Mouse (Mus musculus) c-Kit-positive CD71-negative TER-119-negative erythroid progenitor cells, embryonic 14.5 days (primary cell): ENCODE results near the gene Mlst8.
"Not testable (repeated sequence)": the region's sequence is repeated elsewhere in the genome, so short reads cannot be mapped to it uniquely, and the experiment has no call there.

Experiments used
- DNase-seq: peaks from one replicate; pipeline ENCODE4 v3.0.0-alpha.2; 2013; ENCODE audit warnings: low read depth

The Mlst8 gene

GRCm38 (mm10) chr17:24468636-24469246, 10.1 kb downstream of the Mlst8 start:
- no peak for DNase-seq

DNA sequence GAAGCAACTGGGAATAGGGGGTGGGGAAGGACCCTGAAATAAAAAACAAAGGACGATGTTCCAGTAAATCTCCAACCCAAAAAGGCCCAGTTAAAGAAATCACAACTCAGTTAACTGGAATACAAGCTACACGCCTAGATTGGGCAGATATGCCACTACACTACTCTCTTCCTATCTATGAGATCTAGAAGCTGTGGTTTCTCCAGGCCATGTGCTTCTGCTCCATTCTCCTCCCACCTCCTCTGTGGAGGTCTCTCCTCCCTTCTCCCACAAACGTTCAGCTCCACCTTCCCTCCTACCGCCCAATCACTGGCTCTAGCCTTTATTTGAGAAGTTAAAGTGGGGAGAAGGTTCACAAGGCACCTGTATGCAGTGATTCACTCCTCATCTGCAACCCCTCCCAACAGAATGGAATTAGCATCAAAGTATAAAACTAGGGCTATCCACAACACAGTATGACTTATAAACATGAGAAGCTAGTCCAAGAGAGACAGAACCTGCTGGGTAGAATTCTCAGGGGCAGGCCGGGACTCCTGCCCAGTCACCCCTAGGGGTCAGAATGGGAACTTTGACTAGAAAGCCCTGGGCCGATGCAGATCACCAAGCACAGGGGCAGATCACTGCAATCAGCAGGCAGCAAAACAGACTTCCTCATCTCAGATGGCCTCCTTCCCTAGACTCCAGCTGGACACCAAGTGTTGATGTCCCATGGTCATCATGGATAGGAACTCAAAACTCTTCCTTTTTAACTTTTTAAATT, 15.3 kb downstream of the Mlst8 start:
- DNase-seq = peak; percentile 60

DNA sequence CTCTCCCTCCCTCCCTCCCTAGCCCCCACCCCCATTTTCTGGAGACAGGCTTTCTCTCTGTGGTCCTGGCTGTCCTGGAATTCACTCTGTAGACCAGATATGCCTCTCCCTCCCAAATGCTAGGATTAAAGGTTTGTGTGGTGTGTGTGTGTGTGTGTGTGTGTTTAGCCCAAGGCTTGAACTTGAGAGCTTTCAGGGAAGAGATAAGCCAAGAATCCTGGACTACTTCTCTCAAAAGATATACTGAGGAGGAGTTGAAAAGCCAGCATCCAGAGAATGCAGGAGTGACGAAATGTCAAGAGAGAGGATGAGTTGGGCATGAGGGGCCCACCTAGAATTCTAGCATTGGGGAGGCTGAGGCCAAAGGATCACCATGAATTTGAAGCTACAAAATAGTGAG, 15.9 kb downstream of the Mlst8 start:
- DNase-seq = no peak

DNA sequence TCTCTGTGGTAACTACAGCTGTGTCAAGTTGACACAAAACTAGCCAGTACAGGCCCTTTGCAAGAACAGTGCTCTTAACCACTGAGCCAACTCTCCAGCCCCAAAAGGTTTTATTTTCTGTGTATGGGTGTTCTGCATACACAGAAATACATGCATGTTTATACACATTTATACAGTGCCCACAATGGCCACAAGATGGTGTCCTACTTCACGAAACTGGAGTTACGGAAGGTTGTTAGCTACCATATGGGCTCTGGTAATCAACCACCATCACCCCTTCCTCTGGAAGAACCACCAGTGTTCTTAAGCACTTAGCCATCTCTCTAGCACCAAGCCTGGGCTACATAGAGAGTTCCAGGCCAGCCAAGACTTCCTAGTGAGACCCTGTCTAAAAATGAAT, 17.3 kb downstream of the Mlst8 start:
- DNase-seq = peak; percentile 69

GRCm38 (mm10) chr17:24455523-24456206, 23.2 kb downstream of the Mlst8 start:
- not testable (repeated sequence) for DNase-seq

- peak; percentile 99 for DNase-seq
Observed at GRCm38 (mm10) chr17:24454756-24455522, 23.9 kb downstream of the Mlst8 start.

GRCm38 (mm10) chr17:24454218-24454755, 24.6 kb downstream of the Mlst8 start:
- no peak for DNase-seq

GRCm38 (mm10) chr17:24453372-24453771, 25.5 kb downstream of the Mlst8 start:
- no peak for DNase-seq

DNA sequence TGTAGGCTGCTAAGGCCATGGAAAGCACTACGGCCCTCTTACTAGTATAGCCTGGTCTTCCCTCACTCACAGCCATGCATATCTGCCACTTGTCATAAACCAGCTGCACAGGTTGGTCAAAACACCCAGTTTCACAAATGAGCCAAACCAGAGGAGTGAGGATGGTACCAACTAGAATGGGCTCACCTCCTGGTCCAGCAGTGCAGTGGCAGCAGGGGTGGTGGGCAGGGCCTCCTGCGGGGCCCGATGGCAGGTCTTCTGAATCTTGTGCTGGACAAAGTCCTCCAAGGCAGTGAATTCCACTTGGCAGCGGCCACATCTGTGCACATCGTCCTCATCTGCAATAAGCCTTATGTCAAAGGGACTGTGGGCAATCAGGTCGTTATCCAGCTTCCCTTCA, 27.7 kb downstream of the Mlst8 start:
- DNase-seq = no peak

- no peak for DNase-seq
Observed at GRCm38 (mm10) chr17:24449507-24449906, 29.4 kb downstream of the Mlst8 start.

GRCm38 (mm10) chr17:24446590-24446989, 32.3 kb downstream of the Mlst8 start:
- DNase-seq = no peak

GRCm38 (mm10) chr17:24443409-24443808, 35.5 kb downstream of the Mlst8 start:
- DNase-seq = no peak

GRCm38 (mm10) chr17:24442632-24443155, 36.2 kb downstream of the Mlst8 start, which contains the start of gene Dnase1l2:
Dnase1l2 (minus strand) TSS chr17:24443105.
- no peak for DNase-seq

DNA sequence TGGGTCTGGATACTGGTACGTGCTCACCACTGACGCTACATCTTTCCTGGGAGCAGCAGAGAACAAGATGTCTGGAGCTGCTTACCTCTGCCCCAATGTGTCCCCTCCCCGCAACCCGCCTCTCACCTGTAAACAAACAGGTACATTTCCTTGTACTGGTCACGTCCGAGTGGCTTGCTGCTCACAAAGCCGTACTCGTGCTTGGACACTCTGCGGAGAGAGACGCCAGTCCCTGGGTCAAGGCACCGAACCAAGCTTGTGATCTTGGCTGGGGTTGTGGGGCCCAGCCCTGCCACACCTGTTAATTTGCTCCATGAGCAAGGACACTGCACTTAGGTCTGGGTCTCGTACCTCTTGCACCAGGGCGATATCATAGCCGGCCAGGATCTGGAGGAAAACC, 36.8 kb downstream of the Mlst8 start:
- DNase-seq = no peak

DNA sequence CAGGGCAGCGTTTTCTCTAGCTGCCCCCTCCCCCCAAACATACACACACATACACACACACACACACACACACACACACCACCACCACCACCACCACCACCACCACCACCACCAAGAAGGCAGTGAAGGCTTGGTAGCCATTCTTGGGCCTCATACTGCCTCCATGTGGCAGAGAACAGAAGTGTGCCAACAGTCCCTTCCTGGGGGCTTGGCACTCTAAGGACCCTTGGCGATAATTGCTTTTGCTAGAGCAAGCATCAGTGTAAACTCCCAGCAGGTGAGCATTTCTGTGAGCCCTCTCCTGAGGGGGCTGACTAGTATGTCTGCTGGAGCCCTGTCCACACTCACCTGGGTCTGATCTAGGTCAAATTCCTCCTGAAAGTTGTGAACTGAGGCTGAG, 37.7 kb downstream of the Mlst8 start:
- DNase-seq = no peak

GRCm38 (mm10) chr17:24440377-24440776, 38.5 kb downstream of the Mlst8 start:
- no peak for DNase-seq

- no peak for DNase-seq
Observed at GRCm38 (mm10) chr17:24437016-24437415, 41.9 kb downstream of the Mlst8 start.

- no peak for DNase-seq
Observed at GRCm38 (mm10) chr17:24429201-24429983, 49.5 kb downstream of the Mlst8 start.

DNA sequence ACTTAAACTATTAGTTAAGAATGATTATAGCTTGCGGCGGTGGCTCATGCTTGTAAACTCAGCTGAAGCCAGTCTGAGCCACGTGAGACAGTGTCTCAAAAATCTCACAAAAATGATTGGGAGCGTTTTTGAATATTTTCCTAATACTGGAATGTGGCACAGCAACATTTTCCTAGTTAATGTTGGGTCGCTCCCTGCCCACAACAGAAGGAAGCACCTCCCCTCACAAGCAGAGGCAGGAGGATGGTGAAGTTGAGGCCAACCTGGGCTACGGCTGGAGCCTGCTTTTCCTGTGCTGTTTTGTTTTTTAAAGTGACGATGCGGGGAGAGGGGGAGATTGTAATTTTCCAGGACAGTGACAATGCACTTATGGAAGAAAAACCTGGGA, 51.7 kb downstream of the Mlst8 start:
- DNase-seq = no peak

DNA sequence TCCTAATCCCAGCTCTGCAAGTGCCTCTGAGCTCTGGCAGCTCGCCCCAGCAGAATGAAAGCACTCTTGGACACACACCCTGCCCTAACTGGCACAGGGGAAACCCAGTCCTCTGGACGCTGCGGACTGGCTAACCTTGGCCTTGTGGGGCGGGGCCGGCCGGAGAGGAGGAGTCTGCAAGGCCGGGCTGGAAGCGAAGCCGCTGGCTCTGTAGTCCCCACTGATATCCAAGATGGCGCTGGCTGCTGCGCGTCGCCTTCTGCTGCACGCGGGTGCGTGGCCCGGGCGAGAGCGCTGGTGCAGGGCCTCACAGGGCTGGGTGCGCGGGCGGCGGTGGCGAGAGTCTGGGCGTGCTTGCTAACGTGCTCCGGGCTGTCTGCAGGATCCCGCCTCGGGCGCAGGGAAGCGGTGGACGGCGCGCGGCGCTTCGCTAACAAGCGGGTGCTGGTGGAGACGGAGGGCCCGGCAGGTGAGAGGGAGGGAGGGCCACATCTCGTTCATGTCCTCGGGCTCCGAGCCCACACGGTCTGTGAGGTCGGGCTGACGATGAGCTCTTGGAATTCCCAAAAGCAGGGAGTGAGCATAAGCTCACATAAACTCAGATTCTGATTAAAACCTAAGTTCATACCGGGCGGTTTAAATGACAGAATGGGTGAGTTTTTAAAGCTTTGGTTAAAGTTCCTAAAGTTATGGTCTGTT, 52.3 kb downstream of the Mlst8 start, which contains the start of gene Eci1:
Gene Eci1, plus strand, starts transcription at position 171 of the 699 bp plus-strand sequence.
- peak; percentile 87 for DNase-seq
